Mouse (Mus musculus) layer of hippocampus, adult 6 months (tissue): Measurements from ENCODE around the gene Mdk. TPM values are rescaled to one million over a fixed set of nuclear protein-coding genes. Genes with fewer than 3 reads are reported as not detected.

ENCODE experiments used
- long read RNA-seq, 2 experiments: library from polyadenylated mRNA; unstranded; transcript quantifications; one replicate each; pipeline ENCODE4 v2.0.0; 2019 to 2020
- microRNA-seq: library from miRNA; unstranded; fragments of <30 nt; microRNA quantifications from one replicate; pipeline ENCODE4 v1.2.0, GENCODE M21; 2020
- polyA plus RNA-seq: library from polyadenylated mRNA; unstranded; fragments of <200 nt; fragmentation: Nextera tagmentation; gene quantifications from 2 replicates; pipeline ENCODE4 v1.2.3, GENCODE M21; 2021

The Mdk gene
- 31.8 and 57.3 TPM in 2 replicates for polyA plus RNA-seq
- long read RNA-seq, experiment 1, transcript Mdk-202 (5 exons, 773 nt) = major isoform, 13 of 33 reads
- long read RNA-seq, experiment 1, partial matches to known transcripts = 16 of 33 reads
- long read RNA-seq, experiment 1, other reads (novel, unspliced or antisense) = 1 of 33 reads
- long read RNA-seq, experiment 2, partial matches to known transcripts = 1 of 12 reads
- long read RNA-seq, experiment 2, other reads (novel, unspliced or antisense) = 10 of 12 reads

DNA sequence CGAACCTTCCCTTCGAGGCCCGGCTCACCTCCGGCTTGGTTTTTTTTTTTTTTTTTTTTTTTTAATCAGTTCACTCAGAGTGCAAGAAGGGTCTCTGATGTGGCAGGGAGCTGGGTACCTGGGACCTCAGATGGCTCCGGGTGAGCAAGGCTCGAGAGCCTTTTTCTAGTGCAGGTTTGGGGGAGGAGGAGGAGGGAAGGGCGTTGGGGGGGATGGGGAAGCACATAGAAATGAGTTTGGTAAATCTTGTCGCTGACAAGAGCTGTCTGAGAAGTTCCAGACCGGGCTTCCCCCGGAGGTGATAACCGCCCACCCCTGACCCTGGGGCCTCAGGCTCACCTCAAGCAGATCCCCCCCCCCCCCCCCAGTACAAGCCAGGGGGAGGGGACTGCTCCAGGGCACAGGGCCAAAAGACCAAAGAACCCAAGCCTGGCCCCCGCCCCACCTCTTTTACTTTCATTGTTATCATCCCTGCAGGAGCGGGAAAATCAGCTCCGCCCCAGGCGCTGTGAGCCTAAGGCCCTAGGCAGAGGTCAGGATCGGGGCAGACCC, at the start of gene Mdk:
Gene Mdk (minus strand): TSS at position 138 of the 552 bp plus-strand sequence.

DNA sequence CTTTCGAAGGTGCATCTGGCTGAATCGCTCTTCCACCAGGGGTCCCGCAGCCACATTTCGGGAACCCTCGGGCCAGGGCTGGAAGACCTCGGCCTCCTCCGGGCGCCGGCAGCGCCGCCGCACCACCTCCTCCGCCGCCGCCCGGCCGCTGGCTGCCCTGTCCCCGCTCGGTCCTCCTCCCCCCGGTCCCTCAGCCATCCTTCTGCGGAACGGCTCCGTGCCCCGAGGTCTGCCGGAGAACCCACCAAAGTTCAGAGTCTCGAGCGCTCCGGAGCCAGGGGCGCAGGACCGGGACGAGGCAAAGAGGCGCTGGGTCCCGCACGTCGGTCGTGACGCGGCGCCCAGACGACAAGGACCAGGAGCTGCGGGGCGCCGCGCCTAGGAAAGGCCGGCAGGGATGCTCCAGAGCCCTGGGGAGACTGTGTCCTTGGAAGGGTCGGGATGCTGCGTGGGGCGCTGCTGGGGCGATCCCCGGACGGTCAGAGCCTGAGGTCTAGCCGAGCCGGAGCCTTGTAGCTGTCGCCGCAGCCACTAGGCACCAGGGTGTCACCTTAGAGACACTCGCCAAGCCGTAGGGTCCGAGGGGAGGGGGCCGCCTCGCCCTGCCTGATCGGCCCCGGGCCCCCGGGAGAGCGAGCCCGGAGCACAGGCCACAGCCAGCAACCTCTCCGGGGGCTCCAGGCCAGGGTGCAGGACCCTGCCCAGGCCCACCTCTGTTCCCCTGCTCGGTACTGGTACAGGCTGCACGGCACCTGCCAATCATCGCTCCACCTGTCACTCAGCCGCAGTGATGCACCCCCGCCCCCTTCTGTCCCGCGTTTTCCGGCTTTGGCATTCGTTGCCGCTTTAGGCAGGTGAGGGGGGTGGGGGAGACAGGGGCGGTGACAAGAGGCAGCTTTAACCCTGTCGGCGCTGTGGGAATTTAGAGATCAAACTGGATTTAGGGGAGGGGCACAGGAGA, 43.8 kb upstream of the Mdk start, which contains the start of gene Dgkz:
Gene Dgkz (minus strand): TSS at position 284 of the 961 bp plus-strand sequence.

DNA sequence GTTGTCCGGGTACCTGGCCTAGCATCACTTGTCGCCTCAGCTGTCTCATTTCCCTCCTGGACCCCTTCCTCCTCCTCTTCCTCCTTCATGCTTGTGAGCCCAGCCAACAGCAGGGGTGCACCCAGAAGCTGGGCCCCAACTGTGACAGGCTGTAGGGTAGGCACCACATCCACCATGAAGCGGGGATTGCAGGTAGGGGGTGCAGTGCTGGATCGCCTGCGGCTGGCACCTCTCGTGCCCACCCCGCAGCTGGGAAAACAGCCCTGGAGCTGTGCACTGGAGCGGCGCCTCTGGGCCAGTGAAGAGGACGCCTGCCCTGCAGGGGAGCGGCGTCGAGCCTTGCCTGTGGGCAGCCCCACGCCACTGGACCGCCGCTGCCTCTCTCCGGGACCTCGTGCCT, 13.4 kb upstream of the Mdk start, which contains the start of gene Gm9821:
Gene Gm9821 (plus strand): TSS at position 221 of the 400 bp plus-strand sequence.

DNA sequence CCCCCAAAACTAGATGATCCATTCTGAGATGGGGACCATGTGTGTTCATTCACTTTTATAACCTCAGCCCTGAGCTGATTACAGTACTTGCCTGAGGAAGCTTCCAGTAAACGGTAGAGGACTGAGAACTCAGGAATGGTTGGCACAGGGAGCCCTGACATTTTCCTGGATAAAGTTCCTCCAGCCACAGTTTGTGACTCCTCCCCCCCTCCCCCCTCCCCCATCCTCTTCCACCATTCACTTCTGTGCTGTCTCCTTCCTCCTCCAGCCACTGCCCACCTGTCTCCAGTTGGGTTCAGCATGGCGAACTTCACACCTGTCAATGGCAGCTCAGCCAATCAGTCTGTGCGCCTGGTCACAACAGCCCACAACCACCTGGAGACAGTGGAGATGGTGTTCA, 5.1 kb downstream of the Mdk start, which contains the start of gene Chrm4:
Gene Chrm4 (plus strand): TSS at position 301 of the 400 bp plus-strand sequence.

Small RNAs within 50 kb of the gene (microRNA-seq; reads per million reads assigned to microRNA genes)
- 1.7 reads per million for gene Mir6999

Other genes with a start within 250 kb of the Mdk start
- 49.1 and 55.7 TPM in 2 replicates for gene Atg13, start 221.7 kb downstream of the Mdk start, polyA plus RNA-seq
- 7.6 and 10.1 TPM in 2 replicates for gene Harbi1, start 221.4 kb downstream of the Mdk start, polyA plus RNA-seq
- gene Ambra1, start 202.2 kb downstream of the Mdk start, polyA plus RNA-seq = 6.8 and 7.4 TPM in 2 replicates
- gene Chrm4, start 5.0 kb downstream of the Mdk start, polyA plus RNA-seq = 2.0 and 2.4 TPM in 2 replicates
- not detected in 2 replicates for gene Gm9821, start 13.4 kb upstream of the Mdk start, polyA plus RNA-seq
- gene Dgkz, start 43.6 kb upstream of the Mdk start, polyA plus RNA-seq = 33.1 and 33.5 TPM in 2 replicates
- gene Creb3l1, start 92.2 kb upstream of the Mdk start, polyA plus RNA-seq = 1.3 and 1.6 TPM in 2 replicates
- gene Phf21a, start 160.8 kb upstream of the Mdk start, polyA plus RNA-seq = 15.8 and 18.5 TPM in 2 replicates